Mouse (Mus musculus): Measurements from ENCODE around the gene Gsx1. TPM values are rescaled to one million over a fixed set of nuclear protein-coding genes. Genes with fewer than 3 reads are reported as not detected.
A peak's percentile ranks its signal among the peaks of the same experiment; 100 is the strongest.

Gene Gsx1
- not detected in 2 replicates for polyA plus RNA-seq (2012; rRNA removed)

DNA sequence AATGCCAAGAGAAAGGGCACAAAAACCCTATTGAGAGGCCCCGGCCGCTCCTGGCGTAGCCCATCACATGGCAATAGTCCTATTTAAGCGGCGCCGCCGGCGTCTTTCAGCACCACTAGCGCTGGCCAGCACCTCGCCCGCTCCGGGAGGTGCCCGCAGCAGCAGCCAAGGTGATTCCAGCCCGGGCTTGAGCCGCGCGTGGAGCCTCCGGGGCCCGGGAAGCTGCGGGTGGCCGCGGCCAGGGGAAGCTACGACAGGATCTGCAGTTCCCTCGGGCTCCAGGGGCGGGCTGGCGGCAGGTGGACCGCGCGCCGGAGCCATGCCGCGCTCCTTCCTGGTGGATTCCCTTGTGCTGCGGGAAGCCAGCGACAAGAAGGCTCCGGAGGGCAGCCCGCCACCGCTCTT, at the start of gene Gsx1:
Gsx1 (plus strand) TSS at position 126 of the 405 bp plus-strand sequence.
- peaks cover 10% of the 10 kb centered on the region for H3K4me1 ChIP-seq (ENCODE audit: control insufficient read depth, insufficient read depth, low read length)
- H3K36me3 ChIP-seq (ENCODE audit: control insufficient read depth, insufficient read depth, low read length): no peaks in the 10 kb centered on the region
- TF ChIP-seq POLR2A (IDR thresholded peaks at IDR 0.05; ENCODE audit: control insufficient read depth, low read depth, low read length): no peak
- TF ChIP-seq CTCF (IDR thresholded peaks at IDR 0.05; ENCODE audit: control insufficient read depth, insufficient read depth, insufficient replicate concordance, low read depth, low read length): no peak
- no peak within 1 kb of the TSS for H3K27ac ChIP-seq (ENCODE audit: control insufficient read depth, insufficient read depth, low read depth, low read length)
- H3K4me3 ChIP-seq (ENCODE audit: control insufficient read depth, low read depth, low read length): no peak within 1 kb of the TSS
- no peaks in the 10 kb centered on the region; the same call in 1 of the 2 replicates for H3K27me3 ChIP-seq (ENCODE audit: control insufficient read depth, insufficient read depth, low read length)

DNA sequence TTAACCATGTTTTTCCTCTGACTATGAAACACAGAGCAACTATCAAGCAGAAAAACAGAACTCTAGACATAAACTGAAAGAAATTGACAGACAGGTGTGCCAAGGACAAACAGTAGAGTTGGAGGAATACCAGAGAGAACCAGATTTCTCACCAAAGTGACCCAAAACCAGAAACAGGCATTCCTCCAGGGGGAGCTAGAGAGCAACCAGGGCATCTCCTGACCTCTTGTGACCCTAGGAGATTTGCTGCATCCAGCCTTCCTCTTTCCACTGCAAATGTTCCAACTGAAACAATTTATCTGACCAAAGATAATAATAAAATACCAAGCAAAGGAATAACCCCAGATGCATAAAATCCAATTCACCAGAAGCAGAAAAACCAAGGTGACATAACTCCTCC, 41.2 kb upstream of the Gsx1 start:
- Histone ChIP-seq H3K27ac (ENCODE audit: control insufficient read depth, insufficient read depth, low read depth, low read length) (no peak overlapping the region), H3K27me3 (ENCODE audit: control insufficient read depth, insufficient read depth, low read length) (no peaks in the 10 kb centered on the region), H3K4me3 (ENCODE audit: control insufficient read depth, low read depth, low read length) (no peak overlapping the region), H3K36me3 (ENCODE audit: control insufficient read depth, insufficient read depth, low read length) (no peaks in the 10 kb centered on the region), H3K4me1 (ENCODE audit: control insufficient read depth, insufficient read depth, low read length) (no peaks in the 10 kb centered on the region)
- TF ChIP-seq CTCF (IDR thresholded peaks at IDR 0.05; ENCODE audit: control insufficient read depth, insufficient read depth, insufficient replicate concordance, low read depth, low read length) (no peak), POLR2A (IDR thresholded peaks at IDR 0.05; ENCODE audit: control insufficient read depth, low read depth, low read length) (no peak)

DNA sequence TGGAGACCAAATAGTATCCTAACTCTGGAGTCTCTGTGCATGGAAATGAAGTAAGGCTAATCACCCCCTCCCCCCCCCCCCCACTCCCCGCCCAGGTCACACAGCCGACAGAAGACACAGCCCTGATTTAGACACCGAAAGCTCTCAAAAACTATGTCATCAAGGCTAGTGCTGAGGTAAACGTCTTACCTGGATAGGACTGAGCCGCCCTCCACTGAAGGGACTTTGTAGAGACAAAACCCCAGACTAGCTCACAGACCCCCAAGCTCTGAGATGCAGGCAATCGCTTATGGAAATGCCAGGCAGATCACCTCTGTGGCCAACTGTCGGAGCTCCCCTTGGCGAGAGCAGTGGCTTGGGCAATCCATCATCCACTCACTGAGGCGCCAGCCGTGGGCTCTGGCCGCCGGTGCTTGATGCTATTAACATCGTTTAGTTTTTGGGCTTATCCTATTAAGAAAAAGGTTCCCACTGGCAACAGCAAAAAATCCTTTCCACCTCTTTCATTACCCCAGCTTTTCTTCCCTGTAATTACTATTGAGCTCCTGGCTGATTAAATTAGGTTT, 33.6 kb upstream of the Gsx1 start:
- no peaks in the 10 kb centered on the region for H3K27me3 ChIP-seq (ENCODE audit: control insufficient read depth, insufficient read depth, low read length)
- H3K36me3 ChIP-seq (ENCODE audit: control insufficient read depth, insufficient read depth, low read length): no peaks in the 10 kb centered on the region
- no peak overlapping the region for H3K27ac ChIP-seq (ENCODE audit: control insufficient read depth, insufficient read depth, low read depth, low read length)
- H3K4me3 ChIP-seq (ENCODE audit: control insufficient read depth, low read depth, low read length): no peak overlapping the region
- TF ChIP-seq CTCF (IDR thresholded peaks at IDR 0.05; ENCODE audit: control insufficient read depth, insufficient read depth, insufficient replicate concordance, low read depth, low read length) (no peak), POLR2A (IDR thresholded peaks at IDR 0.05; ENCODE audit: control insufficient read depth, low read depth, low read length) (no peak)
- H3K4me1 ChIP-seq (ENCODE audit: control insufficient read depth, insufficient read depth, low read length): no peaks in the 10 kb centered on the region

DNA sequence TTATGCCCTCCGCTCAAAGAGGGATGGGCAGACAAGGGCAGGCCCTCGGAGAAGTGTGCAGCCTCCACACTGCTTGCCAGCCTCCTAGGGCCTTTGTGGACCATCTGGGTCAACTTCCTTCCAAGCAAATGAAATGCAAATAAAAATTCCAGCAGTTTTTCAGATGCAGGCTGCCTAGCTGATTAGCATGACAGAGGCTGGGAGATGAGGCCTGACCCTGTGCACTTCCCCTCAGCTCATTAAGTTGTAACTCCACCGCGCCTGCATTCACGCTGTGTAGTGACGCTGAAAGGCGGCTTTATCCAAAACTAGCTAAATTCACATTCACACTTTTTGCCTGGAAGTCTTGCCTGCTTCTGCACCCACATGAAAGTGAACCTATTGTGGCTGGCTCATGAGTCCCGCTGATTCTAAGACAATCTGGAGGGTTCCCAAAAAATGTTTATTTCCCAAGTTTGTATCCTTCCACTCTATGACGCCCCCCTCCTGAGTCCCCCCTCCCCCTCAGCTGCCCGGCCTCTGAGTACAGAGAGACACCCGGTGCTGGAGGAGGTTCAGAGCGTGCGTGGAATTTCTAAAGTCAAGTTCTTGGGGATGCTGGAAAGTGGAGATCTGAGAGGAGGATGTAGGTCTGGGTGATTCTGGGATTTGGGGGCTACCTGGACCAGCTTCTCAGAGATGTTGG, 32.9 kb upstream of the Gsx1 start:
- Histone ChIP-seq H3K27ac (ENCODE audit: control insufficient read depth, insufficient read depth, low read depth, low read length) (no peak overlapping the region), H3K27me3 (ENCODE audit: control insufficient read depth, insufficient read depth, low read length) (no peaks in the 10 kb centered on the region)
- TF ChIP-seq POLR2A (IDR thresholded peaks at IDR 0.05; ENCODE audit: control insufficient read depth, low read depth, low read length): no peak
- no peak for TF ChIP-seq CTCF (IDR thresholded peaks at IDR 0.05; ENCODE audit: control insufficient read depth, insufficient read depth, insufficient replicate concordance, low read depth, low read length)

DNA sequence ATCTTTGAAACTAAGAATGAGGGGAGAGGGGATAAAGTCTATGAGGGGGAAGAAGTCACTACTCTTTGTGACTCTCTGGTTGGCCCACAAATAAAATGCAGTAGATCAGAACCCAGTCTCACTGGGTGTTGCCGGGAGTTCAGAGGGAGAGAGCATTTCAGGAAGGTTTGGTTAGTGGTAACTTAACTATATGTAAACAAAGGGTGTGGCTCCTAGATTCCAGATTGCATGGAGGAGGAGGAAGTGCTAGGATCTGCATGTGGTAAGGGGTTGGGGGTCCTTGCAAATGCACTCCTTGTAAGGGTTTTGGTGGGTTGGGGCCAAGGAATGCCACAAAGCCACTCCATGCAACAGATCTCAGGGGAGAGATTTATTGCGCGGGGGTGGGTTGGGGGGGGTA, 32.1 kb upstream of the Gsx1 start:
- Histone ChIP-seq H3K27ac (ENCODE audit: control insufficient read depth, insufficient read depth, low read depth, low read length) (no peak overlapping the region), H3K4me1 (ENCODE audit: control insufficient read depth, insufficient read depth, low read length) (no peaks in the 10 kb centered on the region), H3K27me3 (ENCODE audit: control insufficient read depth, insufficient read depth, low read length) (no peaks in the 10 kb centered on the region), H3K4me3 (ENCODE audit: control insufficient read depth, low read depth, low read length) (no peak overlapping the region), H3K36me3 (ENCODE audit: control insufficient read depth, insufficient read depth, low read length) (no peaks in the 10 kb centered on the region)
- no peak for TF ChIP-seq POLR2A (IDR thresholded peaks at IDR 0.05; ENCODE audit: control insufficient read depth, low read depth, low read length)
- TF ChIP-seq CTCF (IDR thresholded peaks at IDR 0.05; ENCODE audit: control insufficient read depth, insufficient read depth, insufficient replicate concordance, low read depth, low read length): no peak

More for the DNA sequence above, 32.9 kb upstream of the Gsx1 start:
- Histone ChIP-seq H3K36me3 (ENCODE audit: control insufficient read depth, insufficient read depth, low read length) (no peaks in the 10 kb centered on the region), H3K4me3 (ENCODE audit: control insufficient read depth, low read depth, low read length) (no peak overlapping the region), H3K4me1 (ENCODE audit: control insufficient read depth, insufficient read depth, low read length) (no peaks in the 10 kb centered on the region)

DNA sequence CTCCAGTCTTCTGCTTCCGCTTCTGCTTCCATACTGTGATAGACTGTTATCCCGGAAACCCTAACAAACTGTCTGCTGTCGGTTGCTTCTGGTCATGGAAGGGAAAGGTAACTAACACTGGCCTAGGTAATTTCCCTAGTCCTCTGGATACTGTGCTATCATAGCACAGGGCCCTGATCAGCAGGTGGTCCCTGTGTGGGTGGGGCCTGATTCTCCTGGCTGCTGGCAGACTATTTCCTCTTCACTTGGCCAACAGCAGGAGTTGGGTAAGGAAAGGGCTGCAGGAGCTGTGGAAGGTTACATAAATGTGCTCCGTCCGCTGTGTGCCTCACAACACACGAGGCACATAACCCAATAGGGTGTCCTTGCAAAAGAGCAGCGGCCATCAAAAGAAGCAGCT, 31.1 kb upstream of the Gsx1 start:
- Histone ChIP-seq H3K27ac (ENCODE audit: control insufficient read depth, insufficient read depth, low read depth, low read length) (no peak overlapping the region), H3K27me3 (ENCODE audit: control insufficient read depth, insufficient read depth, low read length) (no peaks in the 10 kb centered on the region), H3K36me3 (ENCODE audit: control insufficient read depth, insufficient read depth, low read length) (no peaks in the 10 kb centered on the region), H3K4me3 (ENCODE audit: control insufficient read depth, low read depth, low read length) (peak overlapping the region; percentile 22), H3K4me1 (ENCODE audit: control insufficient read depth, insufficient read depth, low read length) (no peaks in the 10 kb centered on the region)
- TF ChIP-seq CTCF (IDR thresholded peaks at IDR 0.05; ENCODE audit: control insufficient read depth, insufficient read depth, insufficient replicate concordance, low read depth, low read length) (no peak), POLR2A (IDR thresholded peaks at IDR 0.05; ENCODE audit: control insufficient read depth, low read depth, low read length) (no peak)

DNA sequence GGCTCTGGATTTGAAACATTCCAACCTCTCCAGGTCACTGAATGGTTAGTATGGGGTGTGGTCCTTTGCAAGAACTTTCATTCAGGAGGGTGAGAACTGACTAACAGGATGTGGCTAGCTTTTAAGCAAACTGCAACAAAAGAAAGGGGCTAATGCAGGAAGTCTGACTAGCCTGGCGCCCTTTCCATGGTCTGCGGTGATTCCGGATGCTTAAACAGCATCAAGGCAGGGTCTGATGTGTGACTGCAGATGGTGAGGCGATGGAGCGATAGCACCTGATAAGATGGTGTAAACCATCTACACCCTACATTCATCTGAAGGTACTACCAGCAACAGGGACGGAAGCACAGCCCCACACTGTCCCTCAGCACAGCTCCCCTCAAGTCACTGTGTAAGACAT, 29.2 kb upstream of the Gsx1 start:
- peak overlapping the region; percentile 68 for H3K4me3 ChIP-seq (ENCODE audit: control insufficient read depth, low read depth, low read length)
- no peak overlapping the region for H3K27ac ChIP-seq (ENCODE audit: control insufficient read depth, insufficient read depth, low read depth, low read length)
- H3K27me3 ChIP-seq (ENCODE audit: control insufficient read depth, insufficient read depth, low read length): no peaks in the 10 kb centered on the region
- TF ChIP-seq POLR2A (IDR thresholded peaks at IDR 0.05; ENCODE audit: control insufficient read depth, low read depth, low read length) (no peak), CTCF (IDR thresholded peaks at IDR 0.05; ENCODE audit: control insufficient read depth, insufficient read depth, insufficient replicate concordance, low read depth, low read length) (no peak)
- no peaks in the 10 kb centered on the region for H3K4me1 ChIP-seq (ENCODE audit: control insufficient read depth, insufficient read depth, low read length)
- no peaks in the 10 kb centered on the region for H3K36me3 ChIP-seq (ENCODE audit: control insufficient read depth, insufficient read depth, low read length)

Measured in testis, adult 2 months (tissue).